Mouse (Mus musculus): ENCODE data around the gene Sptb. TPM values are rescaled to one million over a fixed set of nuclear protein-coding genes. Genes with fewer than 3 reads are reported as not detected.
A peak's percentile ranks its signal among the peaks of the same experiment; 100 is the strongest.

Sptb gene
- polyA plus RNA-seq, 1 experiment from 2014 or later, result 1.6 TPM

GRCm38 (mm10) chr12:76546383-76547276 lies 163.7 kb downstream of the Sptb start:
- H3K27me3 ChIP-seq (replicated peaks; ENCODE audit: control insufficient read depth, insufficient read depth, low read length), result no peaks in the 10 kb centered on the region
- H3K4me2 ChIP-seq (ENCODE audit: low read length), result peak overlapping the region; percentile 44
- H3K4me3 ChIP-seq (ENCODE audit: low read depth, low read length), result no peak overlapping the region
- H3K9ac ChIP-seq (ENCODE audit: low read length), result peak overlapping the region; percentile 22; the same call in 1 of the 2 replicates
- DNase-seq (ENCODE audit: low spot score) (no peak), ATAC-seq (replicated peaks; ENCODE audit: low FRiP score, low TSS enrichment, low read depth) (no peak)
- 15% methylated on average over 28 of the region's 28 CpGs for whole genome bisulfite sequencing
- H3K36me3 ChIP-seq (ENCODE audit: control insufficient read depth, insufficient read depth, low read length), result no peaks in the 10 kb centered on the region
- H3K4me1 ChIP-seq (replicated peaks; ENCODE audit: control insufficient read depth, insufficient read depth, low read length), result peaks cover 30% of the 10 kb centered on the region
- peak overlapping the region; percentile 84 for H3K27ac ChIP-seq (ENCODE audit: low read depth)
- no peaks in the 10 kb centered on the region for H3K9me3 ChIP-seq (ENCODE audit: control insufficient read depth, low read length)

GRCm38 (mm10) chr12:76545786-76546370 lies 164.5 kb downstream of the Sptb start:
- 45% methylated on average over 15 of the region's 15 CpGs for WGBS
- H3K27me3 ChIP-seq (replicated peaks; ENCODE audit: control insufficient read depth, insufficient read depth, low read length), result no peaks in the 10 kb centered on the region
- H3K36me3 ChIP-seq (ENCODE audit: control insufficient read depth, insufficient read depth, low read length), result no peaks in the 10 kb centered on the region
- peaks cover 30% of the 10 kb centered on the region for H3K4me1 ChIP-seq (replicated peaks; ENCODE audit: control insufficient read depth, insufficient read depth, low read length)
- no peak overlapping the region for H3K27ac ChIP-seq (ENCODE audit: low read depth)
- H3K4me3 ChIP-seq (ENCODE audit: low read depth, low read length), result no peak overlapping the region
- no peak for DNase-seq (ENCODE audit: low spot score)
- H3K9me3 ChIP-seq (ENCODE audit: control insufficient read depth, low read length), result no peaks in the 10 kb centered on the region
- peak overlapping the region; percentile 44 for H3K4me2 ChIP-seq (ENCODE audit: low read length)
- ATAC-seq (replicated peaks; ENCODE audit: low FRiP score, low TSS enrichment, low read depth), result no peak
- no peak overlapping the region; the same call in 1 of the 2 replicates for H3K9ac ChIP-seq (ENCODE audit: low read length)

GRCm38 (mm10) chr12:76541879-76542278 lies 168.5 kb downstream of the Sptb start:
- 61% methylated on average over 6 of the region's 6 CpGs for WGBS
- Histone ChIP-seq H3K4me2 (ENCODE audit: low read length) (no peak overlapping the region), H3K4me1 (replicated peaks; ENCODE audit: control insufficient read depth, insufficient read depth, low read length) (peaks cover 17% of the 10 kb centered on the region), H3K36me3 (ENCODE audit: control insufficient read depth, insufficient read depth, low read length) (no peaks in the 10 kb centered on the region; the same call in 1 of the 2 replicates), H3K27ac (ENCODE audit: low read depth) (no peak overlapping the region), H3K9ac (ENCODE audit: low read length) (no peak overlapping the region), H3K4me3 (ENCODE audit: low read depth, low read length) (no peak overlapping the region), H3K9me3 (ENCODE audit: control insufficient read depth, low read length) (no peaks in the 10 kb centered on the region), H3K27me3 (replicated peaks; ENCODE audit: control insufficient read depth, insufficient read depth, low read length) (no peaks in the 10 kb centered on the region)
- ATAC-seq (replicated peaks; ENCODE audit: low FRiP score, low TSS enrichment, low read depth) (no peak), DNase-seq (ENCODE audit: low spot score) (no peak)

- Histone ChIP-seq H3K27me3 (replicated peaks; ENCODE audit: control insufficient read depth, insufficient read depth, low read length) (no peaks in the 10 kb centered on the region), H3K36me3 (ENCODE audit: control insufficient read depth, insufficient read depth, low read length) (no peaks in the 10 kb centered on the region; the same call in 1 of the 2 replicates), H3K4me1 (replicated peaks; ENCODE audit: control insufficient read depth, insufficient read depth, low read length) (peaks cover 16% of the 10 kb centered on the region), H3K27ac (ENCODE audit: low read depth) (no peak overlapping the region), H3K9ac (ENCODE audit: low read length) (no peak overlapping the region), H3K9me3 (ENCODE audit: control insufficient read depth, low read length) (no peaks in the 10 kb centered on the region), H3K4me2 (ENCODE audit: low read length) (no peak overlapping the region), H3K4me3 (ENCODE audit: low read depth, low read length) (no peak overlapping the region)
- 28% methylated on average over 8 of the region's 8 CpGs for WGBS
- ATAC-seq (replicated peaks; ENCODE audit: low FRiP score, low TSS enrichment, low read depth), result no peak
- no peak for DNase-seq (ENCODE audit: low spot score)
These were observed 168.9 kb downstream of the Sptb start for GRCm38 (mm10) chr12:76541475-76541874.

GRCm38 (mm10) chr12:76540701-76541221 lies 169.6 kb downstream of the Sptb start:
- WGBS, result 74% methylated on average over 10 of the region's 10 CpGs

GRCm38 (mm10) chr12:76540169-76540568 lies 170.2 kb downstream of the Sptb start:
- no peak for DNase-seq (ENCODE audit: low spot score)
- no peak overlapping the region for H3K4me2 ChIP-seq (ENCODE audit: low read length)
- 91% methylated on average over 3 of the region's 3 CpGs for WGBS
- H3K9me3 ChIP-seq (ENCODE audit: control insufficient read depth, low read length), result no peaks in the 10 kb centered on the region
- no peak overlapping the region for H3K4me3 ChIP-seq (ENCODE audit: low read depth, low read length)
- no peaks in the 10 kb centered on the region; the same call in 1 of the 2 replicates for H3K36me3 ChIP-seq (ENCODE audit: control insufficient read depth, insufficient read depth, low read length)
- no peaks in the 10 kb centered on the region for H3K27me3 ChIP-seq (replicated peaks; ENCODE audit: control insufficient read depth, insufficient read depth, low read length)
- H3K9ac ChIP-seq (ENCODE audit: low read length), result no peak overlapping the region
- no peak for ATAC-seq (replicated peaks; ENCODE audit: low FRiP score, low TSS enrichment, low read depth)
- H3K4me1 ChIP-seq (replicated peaks; ENCODE audit: control insufficient read depth, insufficient read depth, low read length), result peaks cover 16% of the 10 kb centered on the region; the same call in 1 of the 2 replicates
- no peak overlapping the region for H3K27ac ChIP-seq (ENCODE audit: low read depth)

More at GRCm38 (mm10) chr12:76540701-76541221, 169.6 kb downstream of the Sptb start:
- Histone ChIP-seq H3K9ac (ENCODE audit: low read length) (no peak overlapping the region), H3K4me1 (replicated peaks; ENCODE audit: control insufficient read depth, insufficient read depth, low read length) (peaks cover 16% of the 10 kb centered on the region), H3K36me3 (ENCODE audit: control insufficient read depth, insufficient read depth, low read length) (no peaks in the 10 kb centered on the region; the same call in 1 of the 2 replicates), H3K4me3 (ENCODE audit: low read depth, low read length) (no peak overlapping the region), H3K4me2 (ENCODE audit: low read length) (no peak overlapping the region), H3K9me3 (ENCODE audit: control insufficient read depth, low read length) (no peaks in the 10 kb centered on the region), H3K27me3 (replicated peaks; ENCODE audit: control insufficient read depth, insufficient read depth, low read length) (no peaks in the 10 kb centered on the region), H3K27ac (ENCODE audit: low read depth) (no peak overlapping the region)
- DNase-seq (ENCODE audit: low spot score) (no peak), ATAC-seq (replicated peaks; ENCODE audit: low FRiP score, low TSS enrichment, low read depth) (no peak)

GRCm38 (mm10) chr12:76537434-76537833 lies 172.9 kb downstream of the Sptb start:
- no peaks in the 10 kb centered on the region; the same call in 1 of the 2 replicates for H3K36me3 ChIP-seq (ENCODE audit: control insufficient read depth, insufficient read depth, low read length)
- H3K9ac ChIP-seq (ENCODE audit: low read length), result no peak overlapping the region
- no peak for DNase-seq (ENCODE audit: low spot score)
- 84% methylated on average over 8 of the region's 8 CpGs for WGBS
- peaks cover 23% of the 10 kb centered on the region; the same call in 1 of the 2 replicates for H3K4me1 ChIP-seq (replicated peaks; ENCODE audit: control insufficient read depth, insufficient read depth, low read length)
- H3K4me2 ChIP-seq (ENCODE audit: low read length), result no peak overlapping the region
- H3K27me3 ChIP-seq (replicated peaks; ENCODE audit: control insufficient read depth, insufficient read depth, low read length), result peaks cover 2% of the 10 kb centered on the region
- H3K4me3 ChIP-seq (ENCODE audit: low read depth, low read length), result no peak overlapping the region
- H3K27ac ChIP-seq (ENCODE audit: low read depth), result no peak overlapping the region
- no peaks in the 10 kb centered on the region for H3K9me3 ChIP-seq (ENCODE audit: control insufficient read depth, low read length)
- ATAC-seq (replicated peaks; ENCODE audit: low FRiP score, low TSS enrichment, low read depth), result no peak

- H3K9ac ChIP-seq (ENCODE audit: low read length), result no peak overlapping the region
- no peaks in the 10 kb centered on the region for H3K9me3 ChIP-seq (ENCODE audit: control insufficient read depth, low read length)
- no peak overlapping the region for H3K4me3 ChIP-seq (ENCODE audit: low read depth, low read length)
- peaks cover 10% of the 10 kb centered on the region for H3K27me3 ChIP-seq (replicated peaks; ENCODE audit: control insufficient read depth, insufficient read depth, low read length)
- DNase-seq (ENCODE audit: low spot score), result no peak
- H3K36me3 ChIP-seq (ENCODE audit: control insufficient read depth, insufficient read depth, low read length), result no peaks in the 10 kb centered on the region; the same call in 1 of the 2 replicates
- H3K27ac ChIP-seq (ENCODE audit: low read depth), result no peak overlapping the region
- H3K4me2 ChIP-seq (ENCODE audit: low read length), result peak overlapping the region; percentile 98; the same call in 1 of the 2 replicates
- peaks cover 25% of the 10 kb centered on the region; the same call in 1 of the 2 replicates for H3K4me1 ChIP-seq (replicated peaks; ENCODE audit: control insufficient read depth, insufficient read depth, low read length)
- no peak for ATAC-seq (replicated peaks; ENCODE audit: low FRiP score, low TSS enrichment, low read depth)
- 75% methylated on average over 8 of the region's 8 CpGs for WGBS
These were observed 173.7 kb downstream of the Sptb start for GRCm38 (mm10) chr12:76536591-76537153.

Data from intestine, embryonic 14.5 days (tissue).